Mouse (Mus musculus): ENCODE data around the gene Cplane1. TPM values are rescaled to one million over a fixed set of nuclear protein-coding genes. Genes with fewer than 3 reads are reported as not detected.

The Cplane1 gene
- total RNA-seq, 1 experiment from 2014 or later: 6.3 TPM

DNA sequence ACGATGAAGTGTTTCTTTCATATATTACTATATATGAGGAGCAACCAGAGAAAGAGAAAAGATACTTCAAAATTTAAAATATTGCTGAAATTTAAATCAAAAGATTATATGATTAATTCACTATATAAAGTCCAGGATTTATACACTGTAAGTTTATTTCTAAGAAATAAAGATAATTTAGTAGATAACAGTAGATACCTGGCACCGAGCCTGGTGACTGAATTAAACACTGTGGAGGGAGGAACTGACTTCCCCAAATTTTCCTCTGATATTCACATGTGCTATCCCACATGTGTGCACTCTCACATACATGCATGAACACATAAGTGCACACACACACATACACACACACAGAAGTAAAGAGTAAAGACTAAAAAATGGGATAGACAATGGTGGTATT lies 113.2 kb downstream of the Cplane1 start:
- ATAC-seq (replicated peaks; ENCODE audit: low read depth, poor library complexity, severe bottlenecking): no peak

DNA sequence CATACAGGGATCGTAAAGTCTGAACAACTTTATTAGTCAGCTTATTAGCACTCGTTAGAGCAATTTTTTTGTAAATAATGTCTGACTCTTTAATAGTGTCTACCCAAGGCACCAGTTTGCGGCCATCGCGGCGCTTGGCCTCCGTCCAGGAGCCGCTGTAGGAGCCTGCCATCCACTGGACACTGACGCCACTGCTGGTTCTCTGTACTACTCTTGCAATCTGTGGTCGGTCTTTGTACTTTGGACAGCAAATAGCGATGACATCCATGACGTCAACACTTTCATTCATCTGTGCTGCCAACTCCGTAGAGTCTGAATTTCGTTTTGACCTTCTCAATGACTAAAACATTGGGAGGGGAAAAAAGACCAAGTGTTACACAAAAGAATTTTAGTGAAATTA lies 122.3 kb downstream of the Cplane1 start:
- no peak for ATAC-seq (replicated peaks; ENCODE audit: low read depth, poor library complexity, severe bottlenecking)

DNA sequence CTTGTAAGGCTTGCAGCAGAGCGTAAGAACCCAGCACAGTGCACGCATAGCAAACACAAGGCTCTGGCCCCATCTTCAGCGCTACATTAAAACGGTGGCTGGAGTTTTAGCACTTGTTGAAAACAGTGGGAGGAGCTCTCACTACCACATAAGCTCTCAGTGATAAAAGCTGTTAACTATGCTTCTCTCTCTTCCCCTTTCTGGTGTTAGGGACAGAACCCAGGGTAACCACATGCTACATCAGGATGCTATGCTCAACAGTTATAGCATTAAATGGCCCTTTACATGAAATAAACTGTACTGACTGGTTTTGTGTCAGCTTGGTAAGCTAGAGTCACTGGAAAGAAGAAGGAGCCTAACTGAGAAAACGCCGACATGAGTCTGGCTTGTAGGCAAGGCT lies 125.2 kb downstream of the Cplane1 start:
- 0 out of 2 replicates have a peak, but pooled peaks have one; percentile 29 for ATAC-seq (replicated peaks; ENCODE audit: low read depth, poor library complexity, severe bottlenecking)

DNA sequence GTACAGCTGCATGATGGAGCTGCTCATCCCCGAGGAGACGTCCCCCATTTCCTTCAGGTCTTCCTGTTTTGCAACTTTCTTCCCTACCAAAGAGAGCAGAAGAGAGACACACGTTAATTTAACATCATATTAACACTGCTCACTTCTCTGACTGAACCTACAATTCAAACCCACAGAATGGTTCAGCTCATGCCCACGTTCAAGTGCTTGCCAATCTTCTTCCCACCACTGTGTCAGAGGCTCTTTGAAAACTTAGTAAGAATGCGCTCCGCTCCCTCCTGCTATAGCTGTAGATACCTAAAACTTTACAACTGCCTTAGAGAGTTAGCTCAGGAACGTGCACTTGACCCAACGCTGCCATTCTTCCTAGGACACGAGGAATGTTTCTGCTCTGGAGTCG lies 134.0 kb downstream of the Cplane1 start:
- no peak for ATAC-seq (replicated peaks; ENCODE audit: low read depth, poor library complexity, severe bottlenecking)

DNA sequence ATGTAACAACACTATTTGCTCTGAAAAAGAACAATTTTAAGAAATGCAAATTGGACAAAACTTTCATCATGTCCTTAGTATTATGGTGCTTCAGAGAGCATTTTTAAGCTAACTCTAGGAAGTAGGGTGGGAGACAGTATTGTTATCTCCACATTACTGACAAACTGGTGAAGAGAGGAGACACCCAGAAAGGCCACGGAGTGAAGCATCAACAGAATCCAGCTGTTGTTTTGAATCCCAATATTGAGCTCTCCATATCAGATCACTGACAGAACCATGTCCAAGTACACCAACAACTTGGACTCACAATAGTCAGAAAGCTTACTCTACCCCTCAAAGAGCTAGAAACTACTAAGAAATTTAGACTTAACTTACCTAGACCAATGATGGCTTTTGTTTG lies 136.6 kb downstream of the Cplane1 start:
- ATAC-seq (replicated peaks; ENCODE audit: low read depth, poor library complexity, severe bottlenecking): no peak

DNA sequence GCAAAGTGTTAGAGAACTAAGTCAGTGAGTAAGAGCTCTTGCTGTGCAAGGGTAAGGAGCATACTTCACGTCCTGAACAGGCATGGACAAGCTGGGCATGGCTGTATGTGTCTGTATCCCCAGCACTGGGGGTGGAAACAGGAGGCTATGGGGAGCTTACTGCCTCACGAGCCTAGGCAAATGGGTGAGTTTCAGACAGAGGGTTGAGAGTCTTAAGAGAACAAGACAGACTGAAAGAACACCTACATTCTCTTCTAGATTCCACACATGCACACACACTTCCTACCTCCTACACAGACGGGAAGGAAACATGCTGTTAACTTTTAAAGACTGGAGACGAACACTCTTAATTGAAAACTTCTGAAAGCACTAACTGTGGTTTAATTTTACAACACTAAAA lies 148.5 kb downstream of the Cplane1 start:
- no peak for ATAC-seq (replicated peaks; ENCODE audit: low read depth, poor library complexity, severe bottlenecking)

DNA sequence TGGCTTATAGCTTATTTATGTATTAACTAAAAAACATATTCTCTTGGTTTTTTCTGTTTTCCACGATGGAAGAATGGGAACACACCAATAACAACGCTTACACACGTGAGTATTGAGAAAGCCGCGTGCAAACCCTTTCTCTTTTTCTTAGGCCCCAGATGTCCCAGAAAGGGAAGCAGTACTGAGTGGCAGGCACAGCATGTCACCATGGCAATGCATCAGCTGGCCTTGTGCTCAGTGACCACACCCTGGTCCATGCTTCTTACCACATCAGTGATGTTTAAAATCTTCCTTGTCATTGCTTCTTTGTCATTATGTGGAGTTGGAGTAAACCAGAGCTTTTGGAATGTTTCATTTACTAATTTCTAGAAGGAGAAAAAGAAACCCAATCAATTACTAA lies 150.3 kb downstream of the Cplane1 start:
- no peak for ATAC-seq (replicated peaks; ENCODE audit: low read depth, poor library complexity, severe bottlenecking)

Other genes with a start within 250 kb of the Cplane1 start
- gene Wdr70, start 69.9 kb upstream of the Cplane1 start, total RNA-seq (2017): 45.2 and 48.5 TPM in 2 replicates
- gene Nup155, start 59.8 kb upstream of the Cplane1 start, total RNA-seq (2017): 74.4 and 74.9 TPM in 2 replicates